Mouse (Mus musculus) CH12.LX (cell line): ENCODE data around the gene Dner. TPM values are rescaled to one million over a fixed set of nuclear protein-coding genes. Genes with fewer than 3 reads are reported as not detected.

Source experiments
- DNase-seq: peaks from one replicate; pipeline ENCODE4 v3.0.0-alpha.2; 2013; ENCODE audit errors: extremely low read depth
- H3K27ac ChIP-seq: 2 replicates; pipeline ENCODE4 v1.5.1; 2012; ENCODE audit warnings: low read depth, mild to moderate bottlenecking, control low read depth, moderate library complexity; ENCODE audit not compliant: insufficient read depth
- H3K27me3 ChIP-seq: replicated peaks from 2 replicates; pipeline ENCODE3; 2012; ENCODE audit warnings: inconsistent platforms
- H3K36me3 ChIP-seq, 2 experiments: replicated peaks in 1 of 2; 2 replicates each; pipeline versions ENCODE3 to v1.6.1; 2012; ENCODE audit warnings: inconsistent platforms in 1 of 2, low read length in 1 of 2, mild to moderate bottlenecking in 1 of 2, mixed read lengths in 1 of 2, moderate library complexity in 1 of 2; ENCODE audit not compliant: control insufficient read depth in 1 of 2, insufficient read depth in 1 of 2
- H3K4me1 ChIP-seq, 2 experiments: 2 replicates each; pipeline ENCODE4 v1.6.1; 2012; ENCODE audit warnings: inconsistent platforms in 1 of 2, moderate library complexity in 1 of 2; ENCODE audit not compliant: insufficient read depth in 2 of 2, control insufficient read depth in 1 of 2
- H3K4me2 ChIP-seq: 2 replicates; pipeline ENCODE4 v1.6.1; 2012; ENCODE audit warnings: low read depth, mild to moderate bottlenecking, control low read depth; ENCODE audit not compliant: poor library complexity, insufficient read depth, severe bottlenecking
- H3K4me3 ChIP-seq, 3 experiments: fragments of 150-350 bp in 1 of 3; sonication (generic) in 1 of 3; replicated peaks in 1 of 3; 2 replicates each; pipeline versions ENCODE3 to v1.5.1; 2011 to 2012; ENCODE audit warnings: low read depth in 2 of 3, low read length in 2 of 3, mild to moderate bottlenecking in 2 of 3, moderate library complexity in 2 of 3, control low read depth in 1 of 3, improper control_type of control experiment in 1 of 3, inconsistent platforms in 1 of 3, mixed read lengths in 1 of 3; ENCODE audit not compliant: poor library complexity in 1 of 3
- H3K79me2 ChIP-seq: replicated peaks from 2 replicates; pipeline ENCODE4 v1.6.1; 2012; ENCODE audit warnings: mild to moderate bottlenecking, moderate library complexity; ENCODE audit not compliant: control insufficient read depth, poor library complexity, insufficient read depth, severe bottlenecking; ENCODE audit errors: extremely low read depth
- H3K9ac ChIP-seq: 2 replicates; pipeline ENCODE4 v1.6.1; 2012; ENCODE audit warnings: low read depth, mild to moderate bottlenecking, control low read depth, moderate library complexity; ENCODE audit not compliant: insufficient read depth
- H3K9me3 ChIP-seq: replicated peaks from 2 replicates; pipeline ENCODE3; 2012; ENCODE audit warnings: low read length, inconsistent platforms, mixed read lengths
- CHD2 ChIP-seq: IDR thresholded peaks from 2 replicates; pipeline ENCODE4 v1.6.1; 2011; ENCODE audit warnings: low read length, improper control_type of control experiment
- CTCF ChIP-seq, 2 experiments: IDR thresholded peaks in 1 of 2; conservative IDR thresholded peaks in 1 of 2; 2 replicates each; pipeline ENCODE4 v1.5.1; 2011 to 2012; ENCODE audit warnings: low read depth in 2 of 2, low read length in 2 of 2, improper control_type of control experiment in 1 of 2, inconsistent platforms in 1 of 2, mild to moderate bottlenecking in 1 of 2, moderate library complexity in 1 of 2
- ELF1 ChIP-seq: IDR thresholded peaks from 2 replicates; pipeline ENCODE4 v1.6.1; 2014; ENCODE audit warnings: low read depth, mild to moderate bottlenecking, inconsistent platforms, low read length, improper control_type of control experiment
- GABPA ChIP-seq: IDR thresholded peaks from 2 replicates; pipeline ENCODE4 v1.6.1; 2012; ENCODE audit warnings: low read depth, low read length, improper control_type of control experiment, inconsistent platforms; ENCODE audit not compliant: insufficient replicate concordance
- HCFC1 ChIP-seq: IDR thresholded peaks from 2 replicates; pipeline ENCODE4 v1.6.1; 2012; ENCODE audit warnings: low read depth, mild to moderate bottlenecking, inconsistent platforms, low read length, improper control_type of control experiment
- IRF4 ChIP-seq: IDR thresholded peaks from 2 replicates; pipeline ENCODE4 v1.6.1; 2014; ENCODE audit warnings: low read depth, mild to moderate bottlenecking, inconsistent platforms, low read length, improper control_type of control experiment
- KAT2A ChIP-seq: IDR thresholded peaks from 2 replicates; pipeline ENCODE4 v1.6.1; 2012; ENCODE audit warnings: low read length, improper control_type of control experiment, inconsistent platforms; ENCODE audit not compliant: insufficient replicate concordance
- MAFK ChIP-seq: IDR thresholded peaks from 2 replicates; pipeline ENCODE4 v1.6.1; 2011; ENCODE audit warnings: low read length, improper control_type of control experiment; ENCODE audit not compliant: insufficient replicate concordance
- MEF2A ChIP-seq: IDR thresholded peaks from 2 replicates; pipeline ENCODE4 v1.6.1; 2014; ENCODE audit warnings: low read depth, mild to moderate bottlenecking, inconsistent platforms, low read length, improper control_type of control experiment, borderline replicate concordance
- MYC ChIP-seq: IDR thresholded peaks from 2 replicates; pipeline ENCODE4 v1.6.1; 2011; ENCODE audit warnings: low read depth, mild to moderate bottlenecking, improper control_type of control experiment, low read length
- POLR2A ChIP-seq: IDR thresholded peaks from 2 replicates; pipeline ENCODE4 v1.6.1; 2011; ENCODE audit warnings: low read depth, mild to moderate bottlenecking, improper control_type of control experiment, low read length
- POLR2AphosphoS2 ChIP-seq: IDR thresholded peaks from 2 replicates; pipeline ENCODE4 v1.6.1; 2011; ENCODE audit warnings: low read depth, low read length, improper control_type of control experiment
- RAD21 ChIP-seq: IDR thresholded peaks from 2 replicates; pipeline ENCODE4 v1.6.1; 2011; ENCODE audit warnings: low read depth, mild to moderate bottlenecking, low read length, improper control_type of control experiment, moderate library complexity
- SMC3 ChIP-seq: IDR thresholded peaks from 2 replicates; pipeline ENCODE4 v1.6.1; 2011; ENCODE audit warnings: low read depth, low read length, improper control_type of control experiment
- UBTF ChIP-seq: IDR thresholded peaks from 2 replicates; pipeline ENCODE4 v1.6.1; 2012; ENCODE audit warnings: low read depth, mild to moderate bottlenecking, inconsistent platforms, low read length, improper control_type of control experiment, moderate library complexity
- USF2 ChIP-seq: conservative IDR thresholded peaks from 2 replicates; pipeline ENCODE4 v1.6.1; 2011; ENCODE audit warnings: low read depth, low read length, improper control_type of control experiment
- ZKSCAN1 ChIP-seq: IDR thresholded peaks from 2 replicates; pipeline ENCODE4 v1.6.1; 2012; ENCODE audit warnings: low read depth, inconsistent platforms, low read length, improper control_type of control experiment, borderline replicate concordance
- ZMIZ1 ChIP-seq: IDR thresholded peaks from 2 replicates; pipeline ENCODE4 v1.6.1; 2012; ENCODE audit warnings: low read depth, mild to moderate bottlenecking, inconsistent platforms, low read length, improper control_type of control experiment
- ZNF384 ChIP-seq: IDR thresholded peaks from 2 replicates; pipeline ENCODE4 v1.6.1; 2012; ENCODE audit warnings: low read depth, low read length, improper control_type of control experiment, inconsistent platforms
- dilution Hi-C: fragments of 300-500 bp; cut with MboI; formaldehyde crosslinking; loops from 2 replicates; pipeline ENCODE4 v1.14.3; 2020; ENCODE audit warnings: low sequenced_read_pairs; ENCODE audit not compliant: extremely low pct_unique_long_range_greater_than_20kb, extremely low pct_ligation_motif_present
- in situ Hi-C: fragments of 300-500 bp; cut with MboI; formaldehyde crosslinking; loops from 3 replicates; pipeline ENCODE4 v1.14.3; 2019; ENCODE audit warnings: low sequenced_read_pairs, low pct_ligation_motif_present, low pct_unique_long_range_greater_than_20kb, mixed read lengths
- polyA plus RNA-seq: library from polyadenylated mRNA; unstranded; fragments of >175 nt; gene quantifications from 2 replicates; pipeline ENCODE4 v1.2.1, GENCODE M21; 2012; ENCODE audit warnings: low read depth; ENCODE audit not compliant: insufficient read length
- total RNA-seq, 2 experiments: library from RNA; depleted of rRNA; stranded (reverse); fragments of 300-350 nt in 1 of 2; fragments of >200 nt in 1 of 2; gene quantifications; 2 replicates each; pipeline ENCODE4 v1.2.3; 2012 to 2014

Gene Dner
- total and polyA plus RNA-seq, 3 experiments, result not detected

DNA sequence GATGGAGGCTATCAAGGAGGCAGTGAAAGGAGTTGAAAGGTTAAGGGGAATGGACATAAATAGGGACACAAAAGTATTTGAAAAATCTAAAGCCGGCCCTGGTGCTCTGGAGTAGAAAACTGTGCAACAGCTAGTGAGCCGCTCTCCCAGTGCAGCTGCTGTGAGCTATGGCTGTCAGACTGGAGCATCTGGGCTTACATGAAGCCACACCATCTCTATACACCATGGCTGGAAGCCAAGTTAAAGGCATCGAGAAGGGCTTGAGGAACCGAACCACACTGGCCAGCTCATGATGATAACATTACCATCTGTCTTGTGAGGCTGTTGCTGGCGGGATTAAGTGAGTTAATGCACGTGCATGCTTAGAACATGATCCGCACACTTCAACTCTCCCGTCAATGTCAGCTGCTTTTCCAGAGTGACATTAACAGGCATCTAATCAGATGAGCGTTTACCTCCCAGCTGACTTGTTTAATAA, 278.2 kb downstream of the Dner start:
- H3K4me3 ChIP-seq, result no peak overlapping the region
- dilution Hi-C loops, result no loop called here
- DNase-seq, result no peak
- in situ Hi-C loops, result no loop called here
- H3K4me2 ChIP-seq, result no peak overlapping the region
- H3K27ac ChIP-seq, result no peak overlapping the region
- H3K36me3 ChIP-seq, result no peaks in the 10 kb centered on the region
- no peaks in the 10 kb centered on the region for H3K79me2 ChIP-seq
- no peaks in the 10 kb centered on the region for H3K27me3 ChIP-seq
- H3K9me3 ChIP-seq, result no peaks in the 10 kb centered on the region
- no peaks in the 10 kb centered on the region for H3K4me1 ChIP-seq
- no peak for TF ChIP-seq POLR2A
- TF ChIP-seq CHD2, result no peak
- no peak for TF ChIP-seq MEF2A
- no peak for TF ChIP-seq RAD21
- no peak for TF ChIP-seq ZKSCAN1
- no peak for TF ChIP-seq HCFC1
- TF ChIP-seq ZMIZ1, result no peak
- TF ChIP-seq ZNF384, result no peak
- no peak for TF ChIP-seq MYC
- TF ChIP-seq KAT2A, result no peak
- TF ChIP-seq GABPA, result no peak
- no peak for TF ChIP-seq CTCF (conservative IDR thresholded peaks at IDR 0.05 in 1 of 2, IDR thresholded peaks at IDR 0.05 in 1 of 2; ENCODE audit: low read depth in 2 of 2, low read length in 2 of 2)
- TF ChIP-seq IRF4, result no peak
- TF ChIP-seq USF2, result no peak
- TF ChIP-seq MAFK, result no peak
- TF ChIP-seq ELF1, result no peak
- no peak for TF ChIP-seq SMC3
- no peak for TF ChIP-seq UBTF
- H3K9ac ChIP-seq, result no peak overlapping the region

DNA sequence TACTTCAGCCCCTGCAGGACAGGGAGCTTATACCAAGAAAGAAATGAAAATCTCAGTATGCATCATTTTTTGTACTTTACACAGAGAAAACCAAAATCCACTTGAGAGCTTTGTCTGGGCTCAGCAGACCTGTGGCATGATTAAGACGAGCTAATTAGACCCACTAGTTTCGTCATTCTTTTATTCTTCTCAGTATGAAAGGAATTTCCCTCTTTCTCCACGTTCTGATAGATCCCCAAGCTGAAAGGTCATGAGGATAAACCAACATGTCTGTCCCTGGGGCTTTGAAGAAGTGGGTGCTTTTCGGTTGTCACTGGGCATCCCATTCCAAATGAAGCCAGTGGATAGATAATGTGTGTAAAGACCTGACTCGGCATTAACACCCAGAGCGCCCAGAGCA, 278.7 kb downstream of the Dner start:
- no peak for DNase-seq
- H3K27me3 ChIP-seq, result no peaks in the 10 kb centered on the region
- H3K9me3 ChIP-seq, result no peaks in the 10 kb centered on the region
- H3K27ac ChIP-seq, result no peak overlapping the region
- H3K4me2 ChIP-seq, result no peak overlapping the region
- H3K4me1 ChIP-seq, result no peaks in the 10 kb centered on the region
- no peak overlapping the region for H3K4me3 ChIP-seq
- H3K79me2 ChIP-seq, result no peaks in the 10 kb centered on the region
- no peak overlapping the region for H3K9ac ChIP-seq
- TF ChIP-seq IRF4, result no peak
- no peak for TF ChIP-seq POLR2AphosphoS2
- TF ChIP-seq ZMIZ1, result no peak
- no peak for TF ChIP-seq MAFK
- no peak for TF ChIP-seq SMC3
- in situ Hi-C loops, result no loop called here
- no peaks in the 10 kb centered on the region for H3K36me3 ChIP-seq
- dilution Hi-C loops, result no loop called here
